Mouse (Mus musculus): ENCODE data around the gene Olfr741. TPM values are rescaled to one million over a fixed set of nuclear protein-coding genes. Genes with fewer than 3 reads are reported as not detected.

The Olfr741 gene
- polyA plus RNA-seq (2017; shearing (Covaris generic)) = not detected

GRCm38 (mm10) chr14:50472438-50472837, at the start of gene Olfr741:
TSS of gene Olfr741 (plus strand) at chr14:50472738.

GRCm38 (mm10) chr14:50445245-50445644, 27.3 kb upstream of the Olfr741 start, which contains the start of gene Olfr740:
TSS of gene Olfr740 (plus strand) at chr14:50445545.

GRCm38 (mm10) chr14:50503300-50503699, 30.8 kb downstream of the Olfr741 start, which contains the start of gene Olfr742:
TSS of gene Olfr742 (plus strand) at chr14:50503600.

GRCm38 (mm10) chr14:50521539-50521938, 49.0 kb downstream of the Olfr741 start, which contains the start of gene Olfr743:
TSS of gene Olfr743 (plus strand) at chr14:50521839.

Other genes with a start within 250 kb of the Olfr741 start
- under 1 TPM; 0.10 to 0.11 TPM for gene Olfr731, start 230.9 kb upstream of the Olfr741 start, polyA plus RNA-seq (2017; shearing (Covaris generic))
- gene Olfr732, start 188.5 kb upstream of the Olfr741 start, polyA plus RNA-seq (2017; shearing (Covaris generic)) = under 1 TPM; 0.17 to 0.23 TPM
- under 1 TPM in 1 of 2 experiments, not detected in 1; 0.22 TPM for gene Olfr733, start 171.2 kb upstream of the Olfr741 start, polyA plus RNA-seq (2017; shearing (Covaris generic))
- gene Olfr734, start 146.0 kb upstream of the Olfr741 start, polyA plus RNA-seq (2017; shearing (Covaris generic)) = under 1 TPM in 1 of 2 experiments, not detected in 1; 0.04 TPM
- not detected for gene Olfr735, start 123.9 kb upstream of the Olfr741 start, polyA plus RNA-seq (2017; shearing (Covaris generic))
- not detected for gene Tlr11, start 114.8 kb upstream of the Olfr741 start, polyA plus RNA-seq (2017; shearing (Covaris generic))
- gene Olfr736, start 91.6 kb upstream of the Olfr741 start, polyA plus RNA-seq (2017; shearing (Covaris generic)) = under 1 TPM in 1 of 2 experiments, not detected in 1; 0.12 TPM
- gene Olfr738, start 65.2 kb upstream of the Olfr741 start, polyA plus RNA-seq (2017; shearing (Covaris generic)) = not detected
- gene Olfr739, start 54.1 kb upstream of the Olfr741 start, polyA plus RNA-seq (2017; shearing (Covaris generic)) = not detected
- gene Olfr740, start 27.2 kb upstream of the Olfr741 start, polyA plus RNA-seq (2017; shearing (Covaris generic)) = not detected
- gene Olfr742, start 30.9 kb downstream of the Olfr741 start, polyA plus RNA-seq (2017; shearing (Covaris generic)) = not detected
- gene Olfr743, start 49.1 kb downstream of the Olfr741 start, polyA plus RNA-seq (2017; shearing (Covaris generic)) = under 1 TPM in 1 of 2 experiments, not detected in 1; 0.27 TPM
- gene Olfr744, start 142.1 kb downstream of the Olfr741 start, polyA plus RNA-seq (2017; shearing (Covaris generic)) = not detected
- gene Olfr745, start 166.7 kb downstream of the Olfr741 start, polyA plus RNA-seq (2017; shearing (Covaris generic)) = 1 to 10 TPM in 1 of 2 experiments, under 1 TPM in 1; 0.19 to 1.2 TPM
- gene Olfr746, start 174.3 kb downstream of the Olfr741 start, polyA plus RNA-seq (2017; shearing (Covaris generic)) = not detected
- gene Olfr747, start 220.5 kb downstream of the Olfr741 start, polyA plus RNA-seq (2017; shearing (Covaris generic)) = not detected
- gene Olfr748, start 234.6 kb downstream of the Olfr741 start, polyA plus RNA-seq (2017; shearing (Covaris generic)) = under 1 TPM in 1 of 2 experiments, not detected in 1; 0.71 TPM